Mouse (Mus musculus) thymus, adult 2 months (tissue): ENCODE results near the gene Sfi1. TPM values are rescaled to one million over a fixed set of nuclear protein-coding genes. Genes with fewer than 3 reads are reported as not detected.
"Not testable (repeated sequence)": the region's sequence is repeated elsewhere in the genome, so short reads cannot be mapped to it uniquely, and the experiment has no call there.

Experiments used
- DNase-seq: peaks from one replicate; pipeline ENCODE4 v3.0.0; 2021
- H3K27ac ChIP-seq: fragments of 200-500 bp; 2 replicates; pipeline ENCODE4 v1.5.1; 2012; ENCODE audit warnings: low read length, control low read depth; ENCODE audit not compliant: control insufficient read depth, insufficient read depth
- H3K27me3 ChIP-seq: fragments of 200-500 bp; 2 replicates; pipeline ENCODE4 v1.6.1; 2012; ENCODE audit warnings: mild to moderate bottlenecking, low read length, moderate library complexity, mixed read lengths; ENCODE audit not compliant: control insufficient read depth, insufficient read depth
- H3K36me3 ChIP-seq: fragments of 200-500 bp; 2 replicates; pipeline ENCODE4 v1.6.1; 2012; ENCODE audit warnings: mild to moderate bottlenecking, low read length, moderate library complexity; ENCODE audit not compliant: control insufficient read depth, insufficient read depth
- H3K4me1 ChIP-seq: fragments of 200-500 bp; replicated peaks from 2 replicates; pipeline ENCODE4 v1.6.1; 2012; ENCODE audit warnings: low read length; ENCODE audit not compliant: control insufficient read depth, insufficient read depth
- H3K4me3 ChIP-seq: fragments of 200-500 bp; 2 replicates; pipeline ENCODE4 v1.5.1; 2012; ENCODE audit warnings: mild to moderate bottlenecking, low read length, control low read depth, moderate library complexity; ENCODE audit not compliant: control insufficient read depth, insufficient read depth
- CTCF ChIP-seq: fragments of 200-500 bp; IDR thresholded peaks from 2 replicates; pipeline ENCODE4 v1.5.1; 2012; ENCODE audit warnings: mild to moderate bottlenecking, control low read depth, low read length, moderate library complexity, borderline replicate concordance; ENCODE audit not compliant: control insufficient read depth, poor library complexity, insufficient read depth; ENCODE audit errors: extremely low read depth
- POLR2A ChIP-seq: fragments of 200-500 bp; IDR thresholded peaks from 2 replicates; pipeline ENCODE4 v1.6.1; 2012; ENCODE audit warnings: mild to moderate bottlenecking, low read length, control low read depth, moderate library complexity; ENCODE audit not compliant: control insufficient read depth, poor library complexity, insufficient read depth; ENCODE audit errors: extremely low read depth
- WGBS: fragments of 180-500 bp; shearing (Covaris S2); methylation state at CpG from one replicate; pipeline ENCODE4 v1.1.7; 2018; 5-methylcytosine and 5-hydroxymethylcytosine counted together
- polyA plus RNA-seq: library from polyadenylated mRNA; depleted of rRNA; stranded (reverse); fragments of >200 nt; gene quantifications from 2 replicates; pipeline ENCODE4 v1.2.3, GENCODE M21; 2012; rRNA removed

Gene Sfi1
- polyA plus RNA-seq, 1 experiment = 49.4 TPM

- DNase-seq = no peak
- no peaks in the 10 kb centered on the region for H3K27me3 ChIP-seq
- H3K4me1 ChIP-seq = no peaks in the 10 kb centered on the region
- no peaks in the 10 kb centered on the region for H3K36me3 ChIP-seq
- H3K27ac ChIP-seq = no peak overlapping the region
- WGBS = 81% methylated on average over 10 of the region's 10 CpGs
- TF ChIP-seq POLR2A (no peak), CTCF (no peak)
- no peak overlapping the region for H3K4me3 ChIP-seq
These were observed 91.3 kb downstream of the Sfi1 start for GRCm38 (mm10) chr11:3101875-3102494.

DNA sequence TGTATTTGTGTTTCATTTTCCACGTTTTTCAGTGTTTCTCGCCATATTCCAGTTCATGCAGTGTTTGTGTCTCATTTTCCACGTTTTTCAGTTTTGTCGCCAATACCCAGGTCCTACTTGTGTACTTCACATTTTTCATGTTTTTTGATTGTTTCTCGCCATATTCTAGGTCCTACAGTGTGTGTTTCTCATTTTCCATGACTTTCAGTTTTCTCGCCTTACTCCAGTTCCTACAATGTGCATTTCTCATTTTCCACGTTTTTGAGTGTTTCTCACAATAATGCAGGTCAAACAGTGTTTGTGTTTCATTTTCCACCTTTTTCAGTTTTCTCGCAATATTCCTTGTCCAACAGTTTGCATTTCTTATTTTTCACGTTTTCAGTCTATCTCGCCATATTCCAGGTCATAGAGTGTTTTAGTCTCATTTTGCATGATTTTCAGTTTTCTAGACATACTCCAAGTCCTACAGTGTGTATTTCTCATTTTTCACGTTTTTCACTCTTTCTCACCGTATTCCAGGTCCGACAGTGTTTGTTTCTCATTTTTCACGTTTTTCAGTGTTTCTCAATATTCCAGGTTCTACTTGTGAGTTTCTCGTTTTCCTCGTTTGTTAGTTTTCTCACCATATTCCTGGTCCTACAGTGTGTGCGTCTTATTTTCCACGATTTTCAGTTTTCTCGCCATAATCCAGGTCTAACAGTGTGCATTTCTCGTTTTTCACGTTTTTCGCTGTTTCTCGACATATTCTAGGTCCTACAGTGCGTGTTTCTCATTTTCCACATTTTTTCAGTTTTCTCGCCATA lies 92.0 kb downstream of the Sfi1 start:
- Histone ChIP-seq H3K27me3 (no peaks in the 10 kb centered on the region), H3K27ac (no peak overlapping the region), H3K4me1 (no peaks in the 10 kb centered on the region), H3K36me3 (no peaks in the 10 kb centered on the region), H3K4me3 (no peak overlapping the region)
- 80% methylated on average over 25 of the region's 25 CpGs for WGBS
- TF ChIP-seq CTCF (no peak), POLR2A (no peak)
- no peak for DNase-seq

DNA sequence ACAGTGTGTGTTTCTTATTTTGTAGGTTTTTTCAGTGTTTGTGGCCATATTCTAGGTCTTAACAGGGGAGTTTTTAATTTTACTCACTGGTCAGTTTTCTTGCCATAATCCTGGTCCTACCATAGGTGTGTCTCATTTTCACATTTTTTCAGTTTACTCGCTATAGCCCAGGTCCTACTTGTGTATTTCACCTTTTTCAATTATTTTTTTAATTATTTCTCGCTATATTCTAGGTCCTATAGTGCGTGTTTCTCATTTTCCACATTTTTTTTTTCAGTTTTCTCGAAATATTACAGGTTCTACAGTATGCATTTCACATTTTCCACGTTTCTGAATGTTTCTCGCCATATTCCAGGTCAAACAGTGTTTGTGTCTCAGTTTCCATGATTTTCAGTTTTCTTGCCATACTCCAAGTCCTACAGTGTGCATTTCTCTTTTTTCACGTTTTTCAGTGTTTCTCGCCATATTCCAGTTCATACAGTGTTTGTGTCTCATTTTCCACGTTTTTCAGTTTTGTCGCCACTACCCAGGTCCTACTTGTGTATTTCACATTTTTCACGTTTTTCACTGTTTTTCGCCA lies 93.1 kb downstream of the Sfi1 start:
- not testable (repeated sequence) for H3K36me3 ChIP-seq, H3K27me3 ChIP-seq, H3K4me3 ChIP-seq, H3K27ac ChIP-seq, H3K4me1 ChIP-seq, DNase-seq
- 81% methylated on average over 12 of the region's 12 CpGs for WGBS

Other genes with a start within 250 kb of the Sfi1 start
- 87.8 and 88.8 TPM in 2 replicates for gene Eif4enif1, start 8.9 kb upstream of the Sfi1 start, polyA plus RNA-seq
- 36.8 and 36.9 TPM in 2 replicates for gene Drg1, start 73.0 kb upstream of the Sfi1 start, polyA plus RNA-seq
- 216 and 243 TPM in 2 replicates for gene Patz1, start 95.4 kb upstream of the Sfi1 start, polyA plus RNA-seq
- gene Pik3ip1, start 136.9 kb upstream of the Sfi1 start, polyA plus RNA-seq = 151 and 153 TPM in 2 replicates
- gene Limk2, start 215.7 kb upstream of the Sfi1 start, polyA plus RNA-seq = 167 and 185 TPM in 2 replicates